Mouse (Mus musculus) megakaryocyte, embryonic 14.5 days (primary cell): ENCODE data around the gene Spdef.

Source experiments
- FLI1 ChIP-seq: IDR thresholded peaks from 2 replicates; pipeline ENCODE4 v1.6.1; 2012; ENCODE audit warnings: low read length, inconsistent platforms, mixed read lengths
- GATA1 ChIP-seq: IDR thresholded peaks from 3 replicates; pipeline ENCODE4 v1.6.1; 2012; ENCODE audit warnings: mixed read lengths, low read length, inconsistent platforms, borderline replicate concordance

- TF ChIP-seq FLI1 (no peak), GATA1 (no peak)
Measured at GRCm38 (mm10) chr17:27748123-27748522, 19.4 kb upstream of the Spdef start.
